Mouse (Mus musculus): ENCODE data around the gene Rbms3. TPM values are rescaled to one million over a fixed set of nuclear protein-coding genes. Genes with fewer than 3 reads are reported as not detected.

The Rbms3 gene
- polyA plus RNA-seq, 1 experiment from 2014 or later: 15.2 TPM

DNA sequence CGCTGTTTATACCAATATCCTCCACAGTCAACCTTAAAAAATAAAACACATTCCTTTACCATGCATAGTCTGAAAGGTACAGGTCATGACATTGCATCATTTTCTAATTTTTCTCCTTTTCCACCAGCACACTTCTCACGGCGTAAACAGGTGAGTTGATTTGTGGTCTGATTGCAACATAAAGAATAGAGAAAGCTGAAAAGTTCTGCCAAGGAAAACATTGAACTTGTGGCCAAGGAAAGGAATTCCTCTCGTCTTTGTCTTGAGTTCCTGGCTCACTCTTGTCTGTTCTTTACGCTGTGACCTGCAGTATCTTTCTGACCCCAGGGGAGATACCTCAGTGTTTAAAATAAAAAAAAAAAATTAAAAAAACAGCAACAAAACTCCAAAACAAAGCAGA lies 370.1 kb downstream of the Rbms3 start:
- DNase-seq (ENCODE audit: low spot score): no peak

DNA sequence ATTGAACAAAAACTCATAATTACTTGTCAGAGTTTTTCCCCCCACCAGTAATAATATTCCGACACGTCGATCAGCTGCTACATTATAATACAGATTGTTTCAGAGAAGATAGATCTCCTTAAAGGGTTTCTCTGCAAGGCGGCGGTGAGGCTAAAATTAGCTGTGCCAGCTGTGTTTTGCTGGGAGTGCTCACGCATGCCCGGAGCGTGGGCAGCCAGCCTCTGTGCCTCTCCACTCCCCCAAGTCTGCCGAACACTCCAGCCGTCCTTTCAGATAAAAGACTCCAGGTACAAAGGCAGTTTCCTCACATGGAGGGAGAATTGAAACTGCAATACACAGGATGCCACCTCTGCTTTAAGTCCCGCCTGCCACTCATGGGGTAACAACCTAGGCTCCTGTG lies 376.4 kb downstream of the Rbms3 start:
- DNase-seq (ENCODE audit: low spot score): no peak

DNA sequence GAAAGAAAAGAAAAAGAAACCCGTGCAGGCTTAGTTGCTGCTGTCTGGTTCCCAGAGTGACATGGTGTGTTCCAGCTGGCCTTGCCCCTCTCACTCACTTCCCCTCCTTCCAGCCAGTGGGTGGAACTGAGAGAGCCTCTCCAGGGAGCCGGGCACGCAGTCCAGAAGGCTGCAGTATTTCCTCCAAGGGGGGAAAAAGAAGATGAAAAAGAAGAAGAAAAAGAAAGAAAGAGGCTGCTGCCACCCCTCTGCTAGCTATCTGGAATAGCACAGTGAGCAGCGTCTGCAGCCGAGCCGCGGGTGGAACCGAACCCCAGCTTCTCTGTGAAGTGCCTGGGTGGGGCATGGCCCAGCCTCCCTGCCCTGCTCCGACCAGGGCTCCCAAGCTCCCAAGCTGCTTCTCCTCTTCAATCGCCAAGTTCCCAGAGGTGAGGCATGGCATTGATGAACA lies 377.3 kb downstream of the Rbms3 start:
- no peak for DNase-seq (ENCODE audit: low spot score)

DNA sequence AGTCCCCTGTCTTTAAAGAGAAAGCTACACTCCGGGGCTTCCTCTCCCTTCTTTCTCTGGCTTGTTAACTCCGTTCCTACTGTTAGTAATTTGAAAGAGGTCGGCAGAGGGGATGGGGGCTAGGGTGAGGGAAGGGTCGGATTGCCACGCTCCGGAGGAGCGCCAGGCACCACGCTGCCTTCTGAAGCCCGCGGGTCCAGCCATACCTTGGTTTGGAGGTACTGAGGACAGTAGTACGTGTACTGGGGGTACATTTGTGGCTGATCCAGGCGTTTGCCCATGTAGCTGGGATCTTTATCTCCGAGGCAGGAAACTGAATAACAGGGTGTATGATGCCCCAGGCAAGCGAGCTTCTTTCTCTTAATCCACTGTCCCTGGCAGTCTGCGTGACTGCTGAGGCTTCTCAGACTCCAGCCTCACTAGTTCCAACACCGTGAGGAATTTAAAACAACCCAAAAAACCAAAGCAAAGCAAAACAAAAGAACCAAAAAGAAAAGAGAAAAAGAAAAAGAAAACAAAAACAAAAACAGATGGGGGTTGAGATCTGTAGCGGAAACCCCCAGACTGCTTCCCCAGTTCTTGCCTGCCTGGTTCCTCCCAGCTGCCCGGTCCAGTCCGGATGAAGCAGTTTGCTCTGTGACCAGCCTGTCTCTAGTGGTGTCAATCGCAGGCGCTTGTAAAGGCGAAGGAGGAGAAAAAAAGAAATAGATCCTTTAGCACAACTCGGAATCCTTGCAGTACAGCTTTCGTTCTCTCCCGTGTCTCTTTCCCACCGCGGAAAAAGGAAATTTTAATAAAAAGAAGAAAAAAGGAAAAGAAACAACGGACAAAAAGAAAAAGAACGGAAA lies 378.0 kb downstream of the Rbms3 start:
- DNase-seq (ENCODE audit: low spot score): no peak

DNA sequence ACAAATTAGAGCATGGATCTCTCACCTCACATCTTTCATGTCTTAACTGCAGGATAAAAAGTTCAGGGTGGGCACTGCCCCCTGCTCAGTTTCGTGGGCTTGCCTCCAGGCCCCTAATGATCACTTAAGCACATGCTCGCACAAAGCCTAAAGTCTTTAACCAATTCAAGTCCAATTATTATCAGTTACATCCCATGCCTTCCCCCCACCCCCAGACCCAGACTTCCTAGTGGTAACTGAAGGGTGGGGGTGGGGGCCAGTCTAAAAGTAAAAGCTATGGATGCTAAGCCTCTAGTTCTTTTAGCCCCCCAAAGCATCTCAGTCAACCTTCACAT lies 378.9 kb downstream of the Rbms3 start:
- DNase-seq (ENCODE audit: low spot score): no peak

DNA sequence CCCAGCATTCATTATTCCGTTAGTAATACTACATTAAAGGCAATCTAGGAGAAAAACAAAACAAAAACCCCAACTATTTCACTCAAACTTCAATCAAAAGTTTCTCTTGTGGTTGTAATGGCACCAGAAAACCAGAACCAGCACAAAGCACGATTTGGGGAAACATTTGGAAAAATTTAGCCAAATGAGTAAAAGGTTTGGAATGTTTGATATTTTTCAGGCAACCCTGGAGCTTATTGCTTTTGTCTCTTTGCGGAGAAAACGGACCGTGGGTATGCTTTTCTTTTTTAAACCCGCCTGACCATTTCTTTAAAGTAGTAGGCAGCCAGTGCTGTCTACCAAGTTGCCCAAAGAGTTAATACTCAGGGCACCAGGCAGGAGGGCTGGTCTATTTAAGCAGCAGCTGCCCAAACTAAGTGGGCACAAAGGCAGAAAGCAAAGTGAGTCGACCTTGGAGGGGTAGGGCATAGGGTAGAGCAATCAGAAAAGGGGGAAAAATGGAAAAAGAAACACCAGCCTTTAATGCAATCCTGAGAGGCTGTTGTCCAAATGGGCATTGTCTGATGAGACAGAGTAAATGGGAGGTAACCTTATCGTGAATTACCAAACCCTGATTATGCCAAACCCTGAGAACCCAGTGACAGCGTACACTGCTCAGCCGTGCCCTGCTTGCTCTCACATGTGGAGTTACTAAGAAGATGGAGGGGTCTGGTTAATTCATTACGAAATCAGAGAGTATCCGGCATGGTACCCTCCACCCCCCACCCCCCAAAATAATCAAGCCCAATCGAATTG lies 379.5 kb downstream of the Rbms3 start:
- DNase-seq (ENCODE audit: low spot score): no peak

DNA sequence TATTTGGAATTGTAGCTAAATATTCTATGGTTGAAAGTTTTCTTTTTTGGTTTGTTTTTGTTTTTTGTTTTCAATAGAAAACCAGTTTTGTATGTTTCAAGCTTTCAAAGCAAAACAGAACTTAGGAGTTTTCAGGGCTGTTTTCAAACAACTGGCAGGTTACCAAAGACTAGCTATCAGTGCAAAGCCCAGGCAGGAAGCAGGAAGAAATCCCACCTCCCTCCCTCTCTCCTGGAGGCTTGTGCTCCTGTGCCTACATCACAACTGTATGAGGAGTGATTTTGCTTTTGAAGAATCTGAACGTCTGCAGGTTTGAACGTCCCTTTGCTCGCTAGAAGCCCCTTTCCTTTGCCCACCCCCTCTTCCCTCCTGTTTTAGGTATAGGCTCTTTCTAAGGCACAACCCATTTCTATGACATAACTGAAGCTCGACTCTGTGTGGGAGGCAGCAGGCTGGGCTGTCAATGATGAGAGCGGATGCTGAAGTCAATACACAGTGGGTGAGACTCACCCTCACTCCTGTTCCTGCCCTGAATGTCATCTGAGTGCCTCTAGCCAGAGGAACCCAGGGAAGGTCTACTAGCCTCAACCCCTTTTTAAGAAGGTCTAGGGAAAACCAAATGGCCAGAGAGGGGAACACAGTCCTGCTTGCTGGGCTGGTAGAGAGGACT lies 382.3 kb downstream of the Rbms3 start:
- no peak for DNase-seq (ENCODE audit: low spot score)

DNA sequence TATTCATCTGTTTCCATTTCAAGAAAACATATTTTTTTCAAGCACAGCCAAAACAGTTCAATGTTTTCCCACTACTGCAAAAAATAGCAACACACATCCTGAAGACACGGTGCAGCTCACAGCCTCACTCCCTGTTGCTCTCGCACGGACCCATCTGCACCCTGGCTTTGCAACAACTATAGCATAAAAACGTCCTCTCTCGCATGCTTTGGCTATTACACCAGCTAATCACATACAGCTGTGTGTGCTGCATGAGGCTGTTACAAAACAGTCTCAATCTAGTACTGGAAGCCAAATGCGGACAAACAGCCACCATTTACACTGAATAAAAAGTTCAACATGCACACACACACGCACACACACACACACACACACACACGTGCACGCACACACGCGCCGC lies 383.5 kb downstream of the Rbms3 start:
- no peak for DNase-seq (ENCODE audit: low spot score)

DNA sequence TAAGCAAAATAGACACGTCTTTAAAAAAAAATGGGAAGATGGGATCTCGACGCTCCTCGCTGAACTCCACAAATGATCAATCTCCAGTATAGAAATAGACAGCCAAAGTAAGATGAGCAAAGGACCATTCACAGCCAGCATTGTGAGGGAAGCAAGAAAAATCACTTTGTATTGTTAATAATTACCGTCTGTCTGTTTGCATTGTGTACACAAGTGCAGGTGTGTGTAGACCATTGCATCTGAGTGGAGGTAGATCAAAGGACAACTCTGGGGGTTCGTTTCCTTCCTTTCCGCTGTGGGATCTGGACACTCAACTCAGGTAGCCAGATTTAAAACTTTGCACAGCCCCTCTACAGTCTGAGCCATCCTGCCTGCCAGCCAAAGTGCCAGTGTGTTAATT lies 386.3 kb downstream of the Rbms3 start:
- DNase-seq (ENCODE audit: low spot score): no peak

DNA sequence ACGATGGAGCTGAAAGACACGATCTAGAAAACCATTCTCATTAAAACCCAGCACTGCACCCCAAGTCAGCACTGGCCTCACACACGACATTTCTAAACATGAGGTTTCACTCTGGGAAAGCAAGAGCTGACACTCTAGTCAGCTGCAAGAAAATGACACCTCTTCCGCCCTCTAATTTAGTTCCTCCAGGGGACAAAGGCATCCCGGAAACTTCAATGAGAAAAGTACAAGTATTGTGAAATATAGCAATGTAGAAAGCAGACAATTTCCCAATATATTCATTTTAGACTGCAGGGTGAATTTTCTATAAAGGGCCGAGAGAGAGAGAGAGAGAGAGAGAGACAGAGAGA lies 395.0 kb downstream of the Rbms3 start:
- no peak for DNase-seq (ENCODE audit: low spot score)

DNA sequence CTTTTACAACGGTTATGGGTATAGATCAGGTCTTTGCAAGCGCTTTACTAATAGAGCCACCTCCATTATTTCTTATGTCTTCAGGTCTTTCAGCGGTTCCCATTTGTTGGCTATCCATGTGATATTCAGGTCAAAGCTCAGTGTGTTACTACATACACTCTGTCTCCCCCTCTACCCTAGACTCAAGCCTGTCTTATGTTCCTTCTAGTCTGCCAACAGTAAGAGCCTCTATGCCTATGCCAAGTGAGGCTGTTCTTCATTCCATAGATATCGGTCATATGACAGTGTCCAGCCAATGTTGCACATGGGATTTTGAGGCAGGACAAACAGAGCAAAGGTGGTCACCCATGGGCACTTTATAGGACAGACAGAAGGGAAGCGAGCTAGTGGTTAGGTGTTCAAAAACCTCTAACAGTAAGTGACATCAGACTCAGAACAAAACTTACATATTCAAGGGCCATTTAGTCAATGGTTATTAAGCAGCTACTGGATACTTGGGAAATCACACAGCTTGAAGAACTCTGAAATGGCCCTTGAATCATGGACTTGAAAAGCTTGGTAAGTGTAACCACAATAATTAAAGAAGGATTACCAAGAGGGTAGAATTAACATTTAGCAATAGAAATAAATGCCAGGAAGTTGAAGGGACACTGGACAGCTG lies 395.5 kb downstream of the Rbms3 start:
- DNase-seq (ENCODE audit: low spot score): no peak

DNA sequence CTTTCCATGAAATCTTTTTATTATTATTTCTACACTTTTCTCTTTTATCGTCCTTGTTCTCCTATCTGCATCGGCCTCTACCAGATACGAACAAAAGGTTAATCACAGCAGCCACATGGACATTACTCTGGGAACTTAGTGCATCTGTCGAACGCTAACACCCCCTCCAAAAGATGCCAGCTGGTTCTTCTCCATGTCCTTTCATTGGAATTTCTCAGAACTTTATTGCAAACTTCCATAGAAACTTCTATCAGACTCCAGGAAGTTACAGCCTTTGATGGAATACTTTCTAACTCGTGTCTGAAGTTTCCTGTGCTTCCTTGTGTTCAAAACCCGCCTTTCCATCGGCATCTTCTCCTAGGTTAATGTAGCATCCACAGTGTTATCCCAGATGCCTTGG lies 407.0 kb downstream of the Rbms3 start:
- no peak for DNase-seq (ENCODE audit: low spot score)

DNA sequence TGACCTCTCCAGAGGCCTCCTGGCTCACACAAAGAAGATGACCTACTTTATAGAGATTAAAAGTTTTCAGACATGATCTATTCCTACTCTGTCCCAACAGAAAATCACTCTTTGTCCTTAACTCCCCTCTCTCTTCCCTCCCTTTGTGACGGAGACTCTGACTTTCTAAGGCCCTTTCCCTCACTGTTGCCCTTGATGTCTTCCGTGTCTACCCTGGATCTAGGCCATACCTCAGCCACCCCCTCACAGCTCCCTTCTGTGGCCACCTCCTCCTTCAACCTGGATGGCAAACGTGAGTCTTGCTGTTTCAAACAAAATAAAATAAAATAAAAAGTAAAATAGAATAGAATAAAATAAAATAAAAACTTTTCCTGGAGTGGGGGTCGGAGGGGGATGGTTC lies 408.2 kb downstream of the Rbms3 start:
- DNase-seq (ENCODE audit: low spot score): no peak

DNA sequence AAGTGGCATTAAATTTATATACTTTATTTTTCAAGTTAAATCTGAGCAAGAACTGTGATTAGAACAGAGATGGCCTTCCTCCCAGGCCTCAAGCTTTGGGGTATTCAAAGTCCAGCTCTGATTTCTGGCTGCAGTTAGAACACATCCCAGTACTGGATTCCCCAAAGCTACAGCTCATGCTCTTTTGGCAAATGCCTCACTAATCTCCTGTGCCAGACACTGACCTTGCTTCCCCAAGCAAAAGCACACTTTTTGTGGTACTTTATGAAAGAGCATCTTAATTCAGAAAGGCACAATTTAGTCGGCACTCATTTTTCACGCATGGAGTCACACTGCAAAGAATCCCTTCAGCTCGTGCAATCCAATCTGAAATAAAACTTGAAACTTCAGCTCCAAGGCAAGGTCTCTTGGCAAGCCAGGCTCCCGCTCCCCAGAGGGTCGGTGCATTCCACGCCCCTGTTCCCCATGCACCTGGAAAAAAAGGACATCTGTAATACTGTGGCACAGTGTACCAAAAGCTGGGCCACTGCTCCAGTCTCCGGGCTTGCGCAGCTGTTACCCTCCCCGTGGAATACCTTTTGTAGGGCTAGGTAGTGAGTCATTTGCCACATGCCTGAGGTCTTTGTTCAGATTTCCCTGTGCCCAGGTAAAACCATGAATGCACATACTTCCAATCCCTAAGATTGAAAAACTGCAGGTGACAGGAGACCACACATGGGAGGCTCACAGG lies 413.5 kb downstream of the Rbms3 start:
- DNase-seq (ENCODE audit: low spot score): no peak

DNA sequence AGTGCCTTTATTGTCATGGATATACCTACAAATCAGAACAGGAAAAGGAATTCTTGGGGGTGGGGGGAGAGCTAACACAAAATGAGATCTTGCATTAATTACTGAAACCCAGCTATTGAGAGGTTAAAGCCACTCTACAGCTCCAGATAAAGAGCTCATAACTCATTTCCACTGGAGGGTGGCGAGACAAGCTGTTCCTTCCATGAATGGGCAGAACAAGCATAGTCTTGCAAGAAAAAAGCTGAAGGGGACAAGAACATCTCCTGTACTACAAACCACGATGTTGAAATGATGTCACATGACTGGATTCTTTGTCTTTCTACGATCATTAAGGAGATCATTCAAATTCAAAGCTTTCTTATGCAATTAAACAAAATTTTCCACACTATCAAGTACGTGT lies 417.7 kb downstream of the Rbms3 start:
- no peak for DNase-seq (ENCODE audit: low spot score)

DNA sequence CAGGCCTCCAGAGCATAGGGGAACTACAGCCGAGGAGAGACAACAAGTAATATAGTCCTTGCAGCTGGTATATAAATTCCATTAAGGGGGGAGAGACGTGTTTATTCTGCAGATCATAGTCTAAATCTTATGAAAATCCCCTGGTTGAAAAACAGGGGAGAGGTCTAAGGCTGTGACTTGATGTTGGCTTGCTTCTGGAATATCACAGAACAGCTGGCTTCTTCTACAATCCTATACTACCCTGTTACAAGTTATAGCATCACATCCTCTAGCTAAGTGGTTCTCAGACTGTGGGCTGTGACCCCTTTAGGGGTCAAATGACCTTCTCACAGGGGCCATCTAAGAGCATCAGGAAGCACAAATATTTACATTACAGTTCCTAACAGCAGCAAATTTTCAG lies 419.4 kb downstream of the Rbms3 start:
- no peak for DNase-seq (ENCODE audit: low spot score)

DNA sequence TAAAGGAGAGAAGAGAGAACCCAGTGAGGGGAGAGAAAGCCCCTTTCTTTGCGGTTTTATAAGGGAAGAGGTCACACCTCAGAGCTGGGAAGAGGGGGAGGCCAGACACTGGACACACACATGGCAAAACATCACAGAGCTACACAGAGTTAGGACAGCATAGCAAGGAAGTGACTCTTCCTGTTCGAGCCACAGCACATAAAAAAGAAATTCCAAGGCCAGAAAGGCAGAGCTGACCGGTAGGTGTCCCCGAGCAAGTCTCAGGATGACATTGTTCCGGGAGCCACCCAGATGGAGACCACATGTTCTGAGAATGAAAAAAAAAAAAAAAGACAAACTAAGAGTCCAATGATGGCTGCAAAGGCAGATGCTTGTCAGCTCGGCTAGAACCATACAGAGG lies 424.3 kb downstream of the Rbms3 start:
- no peak for DNase-seq (ENCODE audit: low spot score)

DNA sequence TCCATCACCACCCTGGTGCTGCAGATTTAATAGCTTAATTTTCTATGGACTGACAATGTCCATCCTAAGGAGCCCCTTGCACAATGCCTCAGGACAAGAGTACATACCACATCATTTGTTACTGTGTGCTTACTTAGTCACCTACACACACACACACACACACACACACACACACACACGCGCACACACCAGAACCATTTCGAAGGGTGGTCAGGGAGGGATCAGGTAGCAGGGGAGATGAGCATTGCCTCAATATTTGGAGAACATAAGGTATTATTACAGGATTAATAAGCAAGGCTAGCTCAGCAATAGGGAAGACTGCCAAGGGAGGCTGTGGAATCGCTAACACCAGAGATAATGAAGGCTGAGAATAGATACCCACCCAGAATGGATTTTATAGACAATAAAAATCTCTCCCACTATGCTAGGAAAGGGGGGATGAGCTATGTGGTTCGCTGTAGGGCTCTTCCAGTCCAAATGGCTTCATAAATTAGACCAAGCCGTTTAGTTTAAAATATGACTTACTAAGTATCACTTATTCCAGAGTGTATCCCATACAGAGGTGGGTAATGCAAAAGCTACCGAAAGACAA lies 429.6 kb downstream of the Rbms3 start:
- DNase-seq (ENCODE audit: low spot score): no peak

DNA sequence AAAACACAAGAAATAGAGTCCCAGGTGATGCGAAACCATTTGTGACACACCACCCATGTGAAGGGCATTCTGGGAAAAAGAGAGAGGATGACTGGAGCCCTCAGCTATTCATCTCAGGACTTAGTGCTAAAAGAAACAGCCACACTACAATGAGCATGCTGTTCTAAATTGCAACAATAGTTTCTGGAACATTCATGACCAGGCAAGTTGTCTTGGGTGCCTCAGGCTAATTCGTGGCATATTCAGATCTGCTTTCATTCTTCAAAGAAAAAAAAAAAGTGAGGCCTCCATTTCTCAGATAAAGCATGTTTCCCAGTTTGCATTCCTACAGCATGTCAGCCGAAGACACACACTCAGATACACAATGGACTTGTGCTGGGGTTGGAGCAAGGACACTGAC lies 432.2 kb downstream of the Rbms3 start:
- no peak for DNase-seq (ENCODE audit: low spot score)
